Mouse (Mus musculus): ENCODE results near the gene Wnt3a.

DNA sequence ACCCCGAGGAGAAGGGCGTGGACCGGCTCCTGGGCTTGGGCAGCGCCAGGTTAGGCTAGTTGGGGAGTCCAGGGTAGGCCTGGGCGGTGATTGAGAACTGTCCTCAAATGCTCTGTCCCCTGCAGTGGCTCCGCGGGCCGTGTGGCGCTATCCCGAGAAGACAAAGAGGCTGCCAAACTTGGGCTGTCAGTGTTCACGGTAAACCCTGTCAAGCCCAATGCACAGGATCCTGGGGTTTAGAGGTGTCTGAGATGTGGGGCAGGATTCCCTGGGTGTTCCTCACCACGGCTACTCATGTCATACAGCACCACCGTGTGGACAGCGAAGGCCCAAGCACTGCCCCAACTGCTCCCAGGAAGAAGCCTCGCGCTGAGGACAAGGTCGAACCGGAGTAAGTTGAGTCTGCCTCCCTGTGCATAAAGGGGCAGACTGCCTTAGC is 81.5 kb downstream of the Wnt3a start:
- peak; percentile 47; the same call in 1 of the 2 replicates for TF ChIP-seq CTCF (IDR thresholded peaks at IDR 0.05; ENCODE audit: extremely low read depth, insufficient read depth, low read length)
- peak; percentile 44; the same call in 1 of the 2 replicates for TF ChIP-seq POLR2A (IDR thresholded peaks at IDR 0.05; ENCODE audit: extremely low read depth, insufficient read depth, low read length)
